Mouse (Mus musculus) 3134 (cell line): ENCODE measurements around the gene Gm21294.
"Not testable (repeated sequence)": the region's sequence is repeated elsewhere in the genome, so short reads cannot be mapped to it uniquely, and the experiment has no call there.

ENCODE experiments used
- DNase-seq: peaks from one replicate; pipeline ENCODE4 v3.0.0-alpha.2; 2011; ENCODE audit warnings: low spot score; ENCODE audit not compliant: insufficient read length; ENCODE audit errors: extremely low read depth

The Gm21294 gene

DNA sequence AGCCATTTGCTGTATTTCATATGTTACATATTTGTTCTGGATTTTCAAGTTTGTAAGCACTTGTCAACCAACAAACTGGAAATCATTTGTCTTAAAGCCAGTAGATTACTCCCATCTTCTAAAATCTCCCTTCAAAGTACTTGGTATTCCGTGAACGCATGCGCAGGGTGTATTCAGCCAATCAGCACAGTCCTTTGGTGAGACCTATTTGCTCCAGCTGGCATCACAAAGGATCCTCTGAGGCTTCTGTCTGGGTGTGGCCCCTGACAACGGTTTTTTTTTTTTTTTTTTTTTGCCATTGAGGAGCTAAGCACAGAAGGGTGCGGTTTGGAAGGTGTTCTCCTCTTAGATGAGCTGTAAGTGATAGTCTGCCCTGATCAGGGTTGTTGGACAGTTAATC is at the start of gene Gm21294:
Gene Gm21294 (plus strand): TSS at position 301 of the 400 bp plus-strand sequence.
- DNase-seq = not testable (repeated sequence)

DNA sequence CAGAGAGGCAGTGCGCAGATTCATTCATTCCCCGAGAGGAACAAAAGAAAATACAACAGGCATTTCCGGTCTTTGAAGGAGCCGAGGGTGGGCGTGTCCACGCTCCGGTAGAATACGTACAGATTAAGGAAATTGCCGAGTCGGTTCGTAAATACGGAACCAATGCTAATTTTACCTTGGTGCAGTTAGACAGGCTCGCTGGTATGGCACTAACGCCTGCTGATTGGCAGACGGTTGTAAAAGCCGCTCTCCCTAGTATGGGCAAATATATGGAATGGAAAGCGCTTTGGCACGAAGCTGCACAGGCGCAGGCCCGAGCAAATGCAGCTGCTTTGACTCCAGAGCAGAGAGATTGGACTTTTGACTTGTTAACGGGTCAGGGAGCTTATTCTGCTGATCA is 73.6 kb downstream of the Gm21294 start:
- DNase-seq = not testable (repeated sequence)
